Comparison of ENCODE assay signal across 8 mouse cellular contexts in the genomic region with DNA sequence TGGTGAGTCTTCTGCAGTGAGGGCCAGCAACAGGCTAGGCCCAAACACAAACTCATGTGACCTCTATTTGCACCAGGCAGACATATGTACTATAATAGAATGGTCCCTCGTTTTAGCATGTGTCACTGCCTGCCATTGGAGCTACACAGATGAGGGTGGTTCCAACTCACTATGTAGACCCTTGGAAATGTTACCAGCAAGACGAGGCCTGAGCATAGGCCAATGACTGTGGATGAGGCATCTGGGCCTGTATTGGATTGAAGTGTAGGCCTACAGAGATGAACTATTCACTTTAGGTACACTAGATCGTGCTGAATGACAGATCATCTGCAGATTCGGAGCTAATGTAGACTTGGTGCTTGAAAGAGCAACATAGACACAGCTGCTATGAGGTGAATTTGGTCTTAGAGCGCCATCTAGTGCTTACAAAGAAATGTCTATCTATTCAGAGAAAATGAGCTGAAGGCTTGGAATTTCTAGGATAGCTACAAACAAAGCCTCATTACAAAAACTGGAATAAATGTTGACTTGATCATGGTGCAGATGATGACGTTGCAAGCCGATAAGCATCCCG.
DNase-seq lines count a peak whose midpoint lies in the region; TF ChIP-seq lines count a peak whose summit lies in the region.

No protein-coding gene starts in this region.

- intact Hi-C loops in gastrocnemius, adult 2 months (cut with DNase I) = no loop called here
- intact Hi-C loops in gastrocnemius, postnatal 14 days (cut with DNase I; ENCODE audit: low total_unique reads) = loop anchor here (5.0 kb wide), 1 partner anchor 149 kb away; no protein-coding TSS in a partner anchor

- no peak for TF ChIP-seq POLR2A in thymus, adult 2 months (IDR thresholded peaks at IDR 0.05; ENCODE audit: control insufficient read depth, extremely low read depth, insufficient read depth, low read length, poor library complexity)
- TF ChIP-seq POLR2A in cortical plate, adult 2 months (IDR thresholded peaks at IDR 0.05; ENCODE audit: extremely low read depth, insufficient read depth, low read length) = no peak

- H3K36me3 ChIP-seq in thymus, adult 2 months (ENCODE audit: control insufficient read depth, insufficient read depth, low read length) = no peaks in the 10 kb centered on the region

- no peak for DNase-seq in gastrocnemius, adult 2 months
- no peak for DNase-seq in gastrocnemius, postnatal 14 days
- peak; percentile 1 for DNase-seq in thymus, adult 2 months
- DNase-seq in thymus, postnatal 4 days = no peak
- peak; percentile 3 to 12 for DNase-seq in layer of hippocampus, postnatal 10 days (ENCODE audit: low spot score in 2 of 2)
- peak; percentile 78 for DNase-seq in retina, embryonic 14.5 days (ENCODE audit: low spot score)
- DNase-seq in frontal cortex, postnatal 10 days (ENCODE audit: low spot score in 2 of 2) = no peak

- no peak overlapping the region for H3K4me3 ChIP-seq in gastrocnemius, adult 2 months
- H3K4me3 ChIP-seq in thymus, adult 2 months (ENCODE audit: control insufficient read depth, insufficient read depth, low read length) = no peak overlapping the region
- H3K4me3 ChIP-seq in cortical plate, adult 2 months (ENCODE audit: insufficient read depth, low read length) = no peak overlapping the region

- no peaks in the 10 kb centered on the region for H3K4me1 ChIP-seq in thymus, adult 2 months (replicated peaks; ENCODE audit: control insufficient read depth, insufficient read depth, low read length)
- no peaks in the 10 kb centered on the region for H3K4me1 ChIP-seq in cortical plate, adult 2 months (ENCODE audit: control insufficient read depth, insufficient read depth, low read length)

- peak; percentile 72 for TF ChIP-seq CTCF in gastrocnemius, adult 2 months (IDR thresholded peaks at IDR 0.05)
- TF ChIP-seq CTCF in thymus, adult 2 months (IDR thresholded peaks at IDR 0.05; ENCODE audit: borderline replicate concordance, control insufficient read depth, extremely low read depth, insufficient read depth, low read length, poor library complexity) = no peak
- peak; percentile 25; the same call in 1 of the 2 replicates for TF ChIP-seq CTCF in cortical plate, adult 2 months (IDR thresholded peaks at IDR 0.05; ENCODE audit: extremely low read depth, insufficient read depth, low read length)

- no peak overlapping the region for H3K27ac ChIP-seq in gastrocnemius, adult 2 months
- no peak overlapping the region for H3K27ac ChIP-seq in thymus, adult 2 months (ENCODE audit: control insufficient read depth, insufficient read depth, low read length)
- H3K27ac ChIP-seq in cortical plate, adult 2 months (ENCODE audit: insufficient read depth, low read length) = no peak overlapping the region

- no peaks in the 10 kb centered on the region for H3K27me3 ChIP-seq in thymus, adult 2 months (ENCODE audit: control insufficient read depth, insufficient read depth, low read length)

- WGBS in thymus, adult 2 months = 39% methylated on average over 8 of the region's 8 CpGs

Comparison
In these comparisons a context has a peak if more than half of its experiments do, and no peak if none do; other contexts are left out.
1. DNase-seq: peak in thymus, adult 2 months (single experiment), layer of hippocampus, postnatal 10 days (2 of 2) and retina, embryonic 14.5 days (single experiment); none in gastrocnemius, adult 2 months (single experiment), gastrocnemius, postnatal 14 days (single experiment), thymus, postnatal 4 days (single experiment) and frontal cortex, postnatal 10 days (0 of 2).